Mouse (Mus musculus) cortical plate, adult 2 months (tissue): ENCODE measurements around the gene Taf1c.

Experiments used
- CTCF ChIP-seq: fragments of 200-500 bp; IDR thresholded peaks from 2 replicates; pipeline ENCODE4 v1.5.1; 2011; ENCODE audit warnings: mild to moderate bottlenecking, control low read depth, low read length; ENCODE audit not compliant: insufficient read depth; ENCODE audit errors: extremely low read depth
- POLR2A ChIP-seq: fragments of 200-500 bp; IDR thresholded peaks from 2 replicates; pipeline ENCODE4 v1.6.1; 2011; ENCODE audit warnings: mild to moderate bottlenecking, low read length, control low read depth; ENCODE audit not compliant: insufficient read depth; ENCODE audit errors: extremely low read depth

GRCm38 (mm10) chr8:119604398-119604803, 621 bp downstream of the Taf1c start:
- TF ChIP-seq POLR2A, result no peak
- TF ChIP-seq CTCF, result no peak
